Mouse (Mus musculus): Measurements from ENCODE around the gene Rassf3. TPM values are rescaled to one million over a fixed set of nuclear protein-coding genes. Genes with fewer than 3 reads are reported as not detected.

The Rassf3 gene
- total and polyA plus RNA-seq, 2 experiments: 13.4 to 20.0 TPM

GRCm38 (mm10) chr10:121367780-121368179, 108.4 kb downstream of the Rassf3 start:
- Histone ChIP-seq H3K4me3 (ENCODE audit: insufficient read depth, low read depth, low read length) (no peak overlapping the region), H3K79me2 (ENCODE audit: control insufficient read depth, insufficient read depth, low read length) (peaks cover 35% of the 10 kb centered on the region), H3K27me3 (ENCODE audit: control insufficient read depth, insufficient read depth, low read length) (no peaks in the 10 kb centered on the region), H3K9ac (ENCODE audit: low read depth, low read length) (no peak overlapping the region), H3K36me3 (ENCODE audit: control insufficient read depth, insufficient read depth, low read length) (peaks cover 13% of the 10 kb centered on the region), H3K4me1 (ENCODE audit: control insufficient read depth, insufficient read depth, low read length) (peaks cover 16% of the 10 kb centered on the region), H3K27ac (replicated peaks; ENCODE audit: insufficient read depth, low read depth, low read length) (no peak overlapping the region)
- 43% methylated on average over 9 of the region's 9 CpGs for WGBS
- peak; percentile 39 for DNase-seq (ENCODE audit: extremely low read depth, low read depth, low spot score)
- TF ChIP-seq CTCF (IDR thresholded peaks at IDR 0.05; ENCODE audit: low read depth, low read length) (no peak), POLR2A (IDR thresholded peaks at IDR 0.05; ENCODE audit: extremely low read depth, insufficient read depth, low read length) (no peak)

GRCm38 (mm10) chr10:121367271-121367670, 108.9 kb downstream of the Rassf3 start:
- Histone ChIP-seq H3K27me3 (ENCODE audit: control insufficient read depth, insufficient read depth, low read length) (no peaks in the 10 kb centered on the region), H3K36me3 (ENCODE audit: control insufficient read depth, insufficient read depth, low read length) (peaks cover 13% of the 10 kb centered on the region), H3K4me1 (ENCODE audit: control insufficient read depth, insufficient read depth, low read length) (peaks cover 16% of the 10 kb centered on the region), H3K4me3 (ENCODE audit: insufficient read depth, low read depth, low read length) (no peak overlapping the region), H3K27ac (replicated peaks; ENCODE audit: insufficient read depth, low read depth, low read length) (no peak overlapping the region), H3K79me2 (ENCODE audit: control insufficient read depth, insufficient read depth, low read length) (peaks cover 35% of the 10 kb centered on the region), H3K9ac (ENCODE audit: low read depth, low read length) (no peak overlapping the region)
- DNase-seq (ENCODE audit: extremely low read depth, low read depth, low spot score): no peak
- TF ChIP-seq POLR2A (IDR thresholded peaks at IDR 0.05; ENCODE audit: extremely low read depth, insufficient read depth, low read length): no peak
- no peak for TF ChIP-seq CTCF (IDR thresholded peaks at IDR 0.05; ENCODE audit: low read depth, low read length)
- 90% methylated on average over 13 of the region's 13 CpGs for WGBS

GRCm38 (mm10) chr10:121365781-121366272, 110.3 kb downstream of the Rassf3 start:
- no peaks in the 10 kb centered on the region for H3K27me3 ChIP-seq (ENCODE audit: control insufficient read depth, insufficient read depth, low read length)
- TF ChIP-seq CTCF (IDR thresholded peaks at IDR 0.05; ENCODE audit: low read depth, low read length) (no peak), POLR2A (IDR thresholded peaks at IDR 0.05; ENCODE audit: extremely low read depth, insufficient read depth, low read length) (no peak)
- peak overlapping the region; percentile 92 for H3K27ac ChIP-seq (replicated peaks; ENCODE audit: insufficient read depth, low read depth, low read length)
- peaks cover 30% of the 10 kb centered on the region for H3K79me2 ChIP-seq (ENCODE audit: control insufficient read depth, insufficient read depth, low read length)
- DNase-seq (ENCODE audit: extremely low read depth, low read depth, low spot score): peak; percentile 96
- peak overlapping the region; percentile 93 for H3K9ac ChIP-seq (ENCODE audit: low read depth, low read length)
- peaks cover 16% of the 10 kb centered on the region for H3K4me1 ChIP-seq (ENCODE audit: control insufficient read depth, insufficient read depth, low read length)
- peak overlapping the region; percentile 79 for H3K4me3 ChIP-seq (ENCODE audit: insufficient read depth, low read depth, low read length)
- H3K36me3 ChIP-seq (ENCODE audit: control insufficient read depth, insufficient read depth, low read length): peaks cover 5% of the 10 kb centered on the region; the same call in 1 of the 2 replicates
- 0% methylated on average over 9 of the region's 9 CpGs for WGBS

GRCm38 (mm10) chr10:121364801-121365564, 111.2 kb downstream of the Rassf3 start, which contains the start of gene Gns:
Gns (plus strand) TSS chr10:121365090.
- peak within 1 kb of the TSS; percentile 93 for H3K9ac ChIP-seq (ENCODE audit: low read depth, low read length)
- H3K4me1 ChIP-seq (ENCODE audit: control insufficient read depth, insufficient read depth, low read length): peaks cover 16% of the 10 kb centered on the region
- peak within 1 kb of the TSS; percentile 92 for H3K27ac ChIP-seq (replicated peaks; ENCODE audit: insufficient read depth, low read depth, low read length)
- peaks cover 3% of the 10 kb centered on the region; the same call in 1 of the 2 replicates for H3K36me3 ChIP-seq (ENCODE audit: control insufficient read depth, insufficient read depth, low read length)
- H3K27me3 ChIP-seq (ENCODE audit: control insufficient read depth, insufficient read depth, low read length): no peaks in the 10 kb centered on the region
- TF ChIP-seq CTCF (IDR thresholded peaks at IDR 0.05; ENCODE audit: low read depth, low read length) (no peak), POLR2A (IDR thresholded peaks at IDR 0.05; ENCODE audit: extremely low read depth, insufficient read depth, low read length) (0 out of 2 replicates have a peak, but pooled peaks have one; percentile 54)
- peak within 1 kb of the TSS; percentile 79 for H3K4me3 ChIP-seq (ENCODE audit: insufficient read depth, low read depth, low read length)
- WGBS: under 1% methylated on average over 63 of the region's 72 CpGs
- peak; percentile 92 for DNase-seq (ENCODE audit: extremely low read depth, low read depth, low spot score)
- H3K79me2 ChIP-seq (ENCODE audit: control insufficient read depth, insufficient read depth, low read length): peaks cover 30% of the 10 kb centered on the region

- H3K4me3 ChIP-seq (ENCODE audit: insufficient read depth, low read depth, low read length): peak overlapping the region; percentile 79
- no peak for TF ChIP-seq POLR2A (IDR thresholded peaks at IDR 0.05; ENCODE audit: extremely low read depth, insufficient read depth, low read length)
- TF ChIP-seq CTCF (IDR thresholded peaks at IDR 0.05; ENCODE audit: low read depth, low read length): no peak
- WGBS: 20% methylated on average over 15 of the region's 15 CpGs
- 0 out of 2 replicates have a peak overlapping the region, but pooled peaks have one; percentile 4 for H3K9ac ChIP-seq (ENCODE audit: low read depth, low read length)
- H3K4me1 ChIP-seq (ENCODE audit: control insufficient read depth, insufficient read depth, low read length): peaks cover 16% of the 10 kb centered on the region
- H3K79me2 ChIP-seq (ENCODE audit: control insufficient read depth, insufficient read depth, low read length): peaks cover 30% of the 10 kb centered on the region
- no peaks in the 10 kb centered on the region for H3K36me3 ChIP-seq (ENCODE audit: control insufficient read depth, insufficient read depth, low read length)
- H3K27ac ChIP-seq (replicated peaks; ENCODE audit: insufficient read depth, low read depth, low read length): peak overlapping the region; percentile 63
- no peaks in the 10 kb centered on the region for H3K27me3 ChIP-seq (ENCODE audit: control insufficient read depth, insufficient read depth, low read length)
- DNase-seq (ENCODE audit: extremely low read depth, low read depth, low spot score): no peak
Observed at GRCm38 (mm10) chr10:121364306-121364705, 111.8 kb downstream of the Rassf3 start.
